Mouse (Mus musculus): ENCODE data around the gene Meis3.

Gene Meis3

DNA sequence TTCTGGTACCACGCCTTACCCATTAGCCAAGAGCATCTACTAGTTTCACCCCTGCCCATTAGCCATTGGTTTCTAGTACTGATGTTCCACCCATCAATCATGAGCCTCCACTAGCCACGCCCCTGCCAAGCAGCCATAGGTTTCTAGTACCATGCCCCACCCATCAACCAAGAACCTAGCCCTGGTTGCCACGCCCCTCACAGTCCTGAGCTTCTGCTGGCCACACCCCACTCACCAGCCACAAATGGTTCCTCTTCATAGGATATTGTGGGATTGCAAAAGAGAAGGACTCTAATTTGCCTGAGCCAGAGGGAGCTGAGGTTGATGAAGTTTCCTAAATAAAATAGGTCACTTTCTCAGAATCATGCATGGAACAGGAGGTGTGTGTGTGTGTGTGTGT is 14.2 kb upstream of the Meis3 start:
- no peak for DNase-seq

GRCm38 (mm10) chr7:16161302-16161701 is 13.6 kb upstream of the Meis3 start:
- DNase-seq = no peak

DNA sequence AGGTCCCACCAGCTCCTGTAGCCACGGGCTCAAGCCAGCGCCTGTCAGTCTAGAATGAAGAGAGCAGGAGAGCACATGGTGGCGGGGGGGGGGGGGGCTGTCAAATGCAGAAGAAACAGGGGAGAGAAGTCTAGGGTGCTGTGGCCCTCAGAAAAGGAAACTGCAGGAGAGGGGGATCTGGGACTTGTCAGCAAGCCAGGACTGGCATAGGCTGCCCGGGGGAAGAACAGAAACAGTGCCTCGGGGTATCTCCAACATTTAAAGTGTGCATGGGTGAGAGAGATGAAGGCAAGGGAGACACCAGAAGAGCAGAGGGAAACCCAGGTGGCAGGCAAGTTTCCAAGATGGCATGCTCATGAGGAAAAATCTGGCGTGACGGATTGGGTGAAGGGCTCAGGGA is 12.9 kb upstream of the Meis3 start:
- no peak for DNase-seq

DNA sequence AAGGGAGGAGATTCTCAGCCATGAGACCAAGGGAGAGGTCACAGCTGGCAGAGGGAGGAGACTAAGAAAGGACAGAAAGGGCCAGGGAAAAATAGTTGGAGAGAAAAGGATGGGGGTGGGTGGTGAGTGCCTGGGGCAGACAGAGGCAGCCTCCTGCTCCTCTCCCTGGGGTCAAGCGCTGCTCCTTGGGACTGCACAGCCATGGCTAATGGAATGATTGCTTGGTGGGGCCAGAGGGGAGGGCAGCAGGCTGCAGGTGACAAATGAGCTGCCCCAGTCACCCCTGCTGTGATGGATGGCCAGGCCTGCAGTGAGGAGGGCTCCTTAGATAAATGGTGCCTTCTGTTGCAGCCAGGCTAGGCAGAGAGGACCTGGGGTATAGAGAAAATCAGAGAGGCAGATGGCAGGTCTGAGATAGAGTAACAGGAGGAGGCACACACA is 2.7 kb upstream of the Meis3 start:
- no peak for DNase-seq

DNA sequence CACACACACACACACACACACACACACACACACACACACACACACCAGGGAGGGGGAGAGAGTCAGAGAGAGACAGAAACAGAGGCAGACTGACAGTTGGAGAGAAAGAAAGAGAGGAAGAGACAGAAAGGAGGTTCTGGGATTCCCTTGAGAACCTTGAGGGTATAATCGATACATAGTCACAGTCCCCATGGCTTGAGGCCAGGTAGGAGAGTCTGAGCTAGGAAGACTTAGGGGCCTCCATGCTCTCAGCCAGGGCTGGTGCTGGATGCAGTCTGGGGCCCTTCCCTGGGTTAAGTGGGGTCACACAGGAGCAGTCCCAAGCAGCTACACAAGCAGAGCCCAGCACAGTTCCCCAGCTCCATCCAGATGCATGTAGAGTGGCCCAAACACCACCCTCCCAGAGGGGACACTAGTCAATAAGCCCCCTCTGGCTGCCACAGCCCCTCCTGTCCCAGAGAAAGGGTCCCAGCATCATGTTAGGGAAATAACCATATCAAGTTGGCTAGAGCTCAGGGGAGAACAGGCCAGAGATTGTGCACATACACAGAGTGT is 2.2 kb upstream of the Meis3 start:
- DNase-seq = no peak

DNA sequence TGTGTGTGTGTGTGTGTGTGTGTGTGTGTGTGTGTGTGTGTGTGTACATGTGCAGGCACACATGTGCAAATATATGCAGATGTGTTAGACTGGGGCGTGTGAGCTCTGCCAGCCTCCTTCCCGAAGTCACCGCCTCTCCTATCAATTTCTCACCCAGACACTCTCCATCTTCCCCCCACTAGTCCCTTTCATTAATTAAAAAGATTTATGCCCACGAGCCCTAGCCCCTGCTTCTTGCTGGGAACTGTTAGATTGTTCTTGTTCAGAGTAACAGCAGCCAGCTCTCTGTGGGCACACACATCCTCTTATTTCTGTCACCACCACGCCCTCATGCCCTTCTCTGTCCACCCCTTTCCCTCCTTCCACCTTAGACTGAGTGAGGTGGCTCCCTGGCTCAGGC is 1.7 kb upstream of the Meis3 start:
- no peak for DNase-seq

GRCm38 (mm10) chr7:16175542-16175931 is 647 bp downstream of the Meis3 start:
- DNase-seq = no peak

- DNase-seq = no peak
These were observed 3.2 kb downstream of the Meis3 start for GRCm38 (mm10) chr7:16178114-16178513.

DNA sequence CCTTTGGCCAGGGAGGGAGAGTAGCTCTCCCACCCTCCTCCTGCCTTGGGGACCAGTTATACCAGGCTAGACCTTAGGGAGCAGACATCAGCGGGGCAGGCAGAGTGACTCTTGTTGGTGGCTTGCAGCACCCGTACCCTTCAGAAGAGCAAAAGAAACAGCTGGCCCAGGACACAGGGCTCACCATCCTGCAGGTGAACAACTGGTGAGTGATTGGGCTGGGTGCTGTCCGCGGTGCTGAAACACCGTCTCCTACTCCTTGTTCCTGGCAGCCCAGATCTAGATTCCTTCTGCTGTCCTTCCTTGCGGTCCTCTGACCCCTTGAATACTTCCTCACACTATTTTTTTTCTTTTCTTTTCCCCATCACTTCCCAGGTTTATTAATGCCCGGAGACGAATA is 8.8 kb downstream of the Meis3 start:
- DNase-seq = peak; percentile 91

GRCm38 (mm10) chr7:16187494-16187893 is 12.6 kb downstream of the Meis3 start:
- no peak for DNase-seq

DNA sequence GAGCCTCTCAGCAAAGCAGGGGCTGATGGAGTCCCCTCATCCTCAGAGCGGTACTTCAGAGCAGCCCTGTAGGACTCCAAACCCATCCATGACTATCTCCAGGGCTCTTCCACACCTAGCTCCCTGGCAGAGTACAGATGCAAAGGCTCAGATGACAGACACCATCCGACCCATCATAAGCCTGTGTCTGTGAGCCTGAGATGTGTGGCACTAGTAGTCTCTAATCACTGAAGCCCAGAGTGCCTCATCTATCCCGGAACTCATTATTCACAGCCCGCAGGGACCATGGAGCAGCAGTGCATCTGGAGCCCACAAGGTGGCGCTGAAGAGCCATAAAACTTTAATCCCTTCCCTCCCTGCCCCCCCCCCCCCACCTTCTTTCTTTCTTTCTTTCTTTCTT is 17.4 kb downstream of the Meis3 start:
- DNase-seq = peak; percentile 88 to 89

GRCm38 (mm10) chr7:16193702-16194101 is 18.8 kb downstream of the Meis3 start:
- DNase-seq = no peak

- DNase-seq = no peak
These were observed 21.7 kb downstream of the Meis3 start for GRCm38 (mm10) chr7:16196616-16197015.

GRCm38 (mm10) chr7:16197166-16197565 is 22.3 kb downstream of the Meis3 start:
- no peak for DNase-seq

DNA sequence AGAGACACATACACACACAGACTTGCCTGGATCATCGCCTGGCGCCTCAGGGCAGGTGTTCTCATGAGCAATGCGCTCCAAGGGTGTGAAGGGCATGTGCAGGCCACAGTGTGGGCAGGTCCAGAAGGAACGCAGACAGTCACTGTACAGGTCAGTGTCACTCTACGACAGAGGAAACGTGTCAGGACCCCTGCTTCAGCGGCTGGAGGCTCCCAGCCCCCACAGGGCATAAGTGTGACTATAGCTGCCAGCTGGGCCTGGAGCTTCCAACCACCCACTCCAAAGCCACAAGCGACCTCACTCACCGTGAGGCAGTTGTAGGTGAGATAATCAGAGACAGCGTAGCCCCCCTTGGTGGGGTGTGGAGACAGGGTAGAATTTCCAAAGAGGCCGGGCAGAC is 23.6 kb downstream of the Meis3 start:
- no peak for DNase-seq

- no peak for DNase-seq
These were observed 26.2 kb downstream of the Meis3 start for GRCm38 (mm10) chr7:16201136-16201535.

GRCm38 (mm10) chr7:16202756-16203504 is 28.0 kb downstream of the Meis3 start:
- peak; percentile 38 to 58 for DNase-seq

DNA sequence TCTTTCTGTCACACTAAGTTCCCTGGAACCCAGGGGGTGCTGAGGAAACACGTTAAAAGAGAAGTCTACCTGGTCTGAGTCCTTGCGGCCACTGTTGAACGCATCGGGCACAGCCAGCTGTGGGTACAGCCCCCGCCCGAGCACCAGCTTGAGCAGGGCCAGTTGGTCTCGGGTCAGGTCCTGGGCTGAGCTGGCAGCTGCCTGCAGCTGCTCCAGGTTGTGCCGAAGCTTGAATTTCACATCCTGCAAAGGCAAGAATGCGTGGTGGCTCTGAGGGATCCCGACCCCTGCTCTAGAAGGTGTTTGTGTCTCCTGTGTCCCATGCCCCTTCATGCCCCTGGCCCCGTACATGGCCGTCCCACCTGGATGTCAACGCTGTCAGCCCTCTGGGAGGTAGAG is 28.6 kb downstream of the Meis3 start:
- DNase-seq = peak; percentile 54 to 72

DNA sequence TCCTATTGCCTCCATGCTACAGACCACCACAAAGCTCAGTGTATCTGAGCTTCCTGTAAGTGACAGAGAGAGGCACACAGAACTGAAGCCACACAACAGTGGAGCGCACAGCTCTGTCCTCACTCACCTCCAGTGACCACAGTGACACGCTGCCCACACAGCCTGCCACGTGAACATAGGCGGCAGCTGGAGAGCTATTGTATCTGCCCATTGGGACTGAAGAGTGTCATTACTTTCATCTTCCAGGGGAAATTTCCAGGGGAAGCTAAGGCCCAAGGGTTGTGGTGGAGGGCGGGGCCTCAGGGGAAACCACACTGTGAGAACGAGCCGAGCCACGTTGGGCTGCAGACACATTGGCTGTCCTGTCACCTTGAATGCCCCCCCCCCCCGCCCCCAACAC is 29.9 kb downstream of the Meis3 start:
- DNase-seq = no peak

DNA sequence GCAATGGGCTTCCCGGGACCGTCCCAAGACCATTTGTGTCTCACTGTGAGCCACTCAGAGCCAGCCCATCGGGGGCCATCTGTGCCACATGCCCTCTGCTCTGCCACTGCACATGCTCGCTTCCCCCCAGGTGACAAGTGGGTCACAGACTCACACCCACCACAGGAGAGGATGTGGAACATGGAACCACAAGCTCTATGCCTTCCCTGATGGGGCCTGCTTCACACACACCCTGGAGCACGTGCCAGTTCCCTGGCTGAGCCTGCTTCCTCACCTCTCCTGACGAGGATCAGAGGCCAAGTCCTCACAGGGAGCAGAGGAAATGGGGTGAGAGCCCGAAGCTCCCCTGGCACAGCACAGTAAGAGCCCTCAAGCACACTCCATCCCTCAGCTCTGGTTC is 32.2 kb downstream of the Meis3 start:
- DNase-seq = no peak

DNA sequence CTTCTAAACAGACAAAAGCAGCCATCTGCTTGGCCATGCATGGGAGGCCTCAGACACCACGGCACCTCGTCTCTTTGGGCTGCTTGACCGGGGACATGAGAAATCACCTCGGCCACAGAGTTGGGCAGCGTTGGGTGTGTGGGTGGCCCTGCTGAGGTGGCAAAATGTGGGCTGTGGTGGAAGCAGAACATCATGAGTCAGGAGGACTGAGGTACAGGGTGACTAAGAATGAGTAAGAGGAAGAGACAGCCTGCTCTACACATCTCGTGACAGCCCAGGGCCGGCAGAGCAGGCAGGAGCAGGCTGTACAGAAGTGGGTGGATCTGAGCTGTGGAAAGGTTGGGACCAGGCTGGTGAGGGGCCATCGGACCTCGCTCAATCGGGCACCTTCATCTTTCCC is 32.6 kb downstream of the Meis3 start:
- peak in 1 of 2 experiments; percentile 39 for DNase-seq

GRCm38 (mm10) chr7:16208781-16209665 is 34.1 kb downstream of the Meis3 start:
- no peak for DNase-seq

- DNase-seq = peak in 1 of 2 experiments; percentile 52
These were observed 36.0 kb downstream of the Meis3 start for GRCm38 (mm10) chr7:16210862-16211365.

DNA sequence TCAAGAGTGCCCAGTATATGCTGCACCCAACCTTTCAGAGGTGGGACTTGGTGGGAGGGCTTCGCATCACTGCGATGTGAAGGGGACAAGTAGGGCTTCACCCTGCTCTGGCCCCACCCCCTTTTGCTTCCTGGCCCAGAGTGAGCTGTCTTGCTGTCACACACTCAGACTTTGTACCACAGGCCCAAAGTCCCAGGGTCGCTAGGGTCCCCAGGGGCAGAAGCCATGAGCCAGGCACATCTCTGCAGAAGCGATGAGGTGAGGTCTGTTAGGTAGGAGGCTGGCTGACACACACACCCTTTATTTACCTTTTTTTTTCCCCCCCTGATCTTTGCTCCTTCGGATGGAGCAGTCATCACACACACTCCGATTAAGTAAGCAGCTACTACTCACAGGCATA is 38.3 kb downstream of the Meis3 start:
- no peak for DNase-seq

All from kidney, postnatal 4 days (tissue).